Mouse (Mus musculus) CD4-positive, CD25-positive, alpha-beta regulatory T cell, adult 2 months (primary cell): ENCODE results near the gene Hmg20a.
A peak's percentile ranks its signal among the peaks of the same experiment; 100 is the strongest.

ENCODE experiments used
- DNase-seq: peaks from one replicate; pipeline ENCODE4 v3.0.0-alpha.2; 2012; ENCODE audit warnings: low read depth, low spot score

Hmg20a gene

GRCm38 (mm10) chr9:56516692-56517263 is 98.4 kb downstream of the Hmg20a start:
- DNase-seq, result no peak

GRCm38 (mm10) chr9:56522281-56522680 is 103.9 kb downstream of the Hmg20a start:
- no peak for DNase-seq

- no peak for DNase-seq
Measured at GRCm38 (mm10) chr9:56527951-56528350, 109.5 kb downstream of the Hmg20a start.

- no peak for DNase-seq
Measured at GRCm38 (mm10) chr9:56531991-56532390, 113.6 kb downstream of the Hmg20a start.

- DNase-seq, result no peak
Measured at GRCm38 (mm10) chr9:56533916-56534315, 115.5 kb downstream of the Hmg20a start.

- DNase-seq, result peak; percentile 26
Measured at GRCm38 (mm10) chr9:56534727-56535126, 116.3 kb downstream of the Hmg20a start.

- DNase-seq, result no peak
Measured at GRCm38 (mm10) chr9:56535361-56535760, 117.0 kb downstream of the Hmg20a start.

- no peak for DNase-seq
Measured at GRCm38 (mm10) chr9:56540051-56540450, 121.6 kb downstream of the Hmg20a start.

- DNase-seq, result no peak
Measured at GRCm38 (mm10) chr9:56544687-56545475, 126.5 kb downstream of the Hmg20a start.
